Mouse (Mus musculus): ENCODE data around the gene Muc4. TPM values are rescaled to one million over a fixed set of nuclear protein-coding genes. Genes with fewer than 3 reads are reported as not detected.
A peak's percentile ranks its signal among the peaks of the same experiment; 100 is the strongest.

The Muc4 gene
- polyA plus RNA-seq, 1 experiment = 26.7 TPM

- no peak for DNase-seq (ENCODE audit: low read depth, low spot score)
These were observed 59.5 kb downstream of the Muc4 start for GRCm38 (mm10) chr16:32795177-32795576.

GRCm38 (mm10) chr16:32796676-32797425, 61.2 kb downstream of the Muc4 start:
- 75% methylated on average over 14 of the region's 14 CpGs for WGBS
- no peak for DNase-seq (ENCODE audit: low read depth, low spot score)

More at GRCm38 (mm10) chr16:32795177-32795576, 59.5 kb downstream of the Muc4 start:
- WGBS = 85% methylated on average over 1 of the region's 1 CpGs

- WGBS = 40% methylated on average over 3 of the region's 3 CpGs
- DNase-seq (ENCODE audit: low read depth, low spot score) = no peak
These were observed 61.7 kb downstream of the Muc4 start, which contains the start of gene Muc20 for GRCm38 (mm10) chr16:32797426-32797689. Muc20 (minus strand) TSS chr16:32797435.

- 10% methylated on average over 6 of the region's 6 CpGs for WGBS
- DNase-seq (ENCODE audit: low read depth, low spot score) = no peak
These were observed 67.7 kb downstream of the Muc4 start for GRCm38 (mm10) chr16:32803252-32803853.

GRCm38 (mm10) chr16:32803901-32804300, 68.2 kb downstream of the Muc4 start:
- no peak for DNase-seq (ENCODE audit: low read depth, low spot score)
- WGBS = 57% methylated on average over 5 of the region's 5 CpGs

GRCm38 (mm10) chr16:32805151-32805550, 69.5 kb downstream of the Muc4 start:
- no peak for DNase-seq (ENCODE audit: low read depth, low spot score)
- 49% methylated on average over 7 of the region's 7 CpGs for WGBS

- no peak for DNase-seq (ENCODE audit: low read depth, low spot score)
- WGBS = 57% methylated on average over 8 of the region's 8 CpGs
These were observed 71.9 kb downstream of the Muc4 start for GRCm38 (mm10) chr16:32807408-32808185.

GRCm38 (mm10) chr16:32810321-32810720, 74.6 kb downstream of the Muc4 start, which contains the start of gene Smbd1:
Smbd1 (minus strand) TSS chr16:32810477.
- 32% methylated on average over 4 of the region's 4 CpGs for WGBS
- no peak for DNase-seq (ENCODE audit: low read depth, low spot score)

- peak; percentile 66 for DNase-seq (ENCODE audit: low read depth, low spot score)
- 1% methylated on average over 9 of the region's 9 CpGs for WGBS
These were observed 77.2 kb downstream of the Muc4 start for GRCm38 (mm10) chr16:32812888-32813361.

- 54% methylated on average over 9 of the region's 9 CpGs for WGBS
- DNase-seq (ENCODE audit: low read depth, low spot score) = no peak
These were observed 77.7 kb downstream of the Muc4 start for GRCm38 (mm10) chr16:32813362-32813761.

GRCm38 (mm10) chr16:32813771-32814170, 78.1 kb downstream of the Muc4 start:
- no peak for DNase-seq (ENCODE audit: low read depth, low spot score)
- WGBS = 71% methylated on average over 3 of the region's 3 CpGs

GRCm38 (mm10) chr16:32814539-32814938, 78.9 kb downstream of the Muc4 start:
- WGBS = 8% methylated on average over 14 of the region's 14 CpGs
- DNase-seq (ENCODE audit: low read depth, low spot score) = no peak

GRCm38 (mm10) chr16:32815160-32815605, 79.5 kb downstream of the Muc4 start:
- 8% methylated on average over 6 of the region's 6 CpGs for WGBS
- DNase-seq (ENCODE audit: low read depth, low spot score) = no peak

GRCm38 (mm10) chr16:32818036-32818435, 82.3 kb downstream of the Muc4 start:
- DNase-seq (ENCODE audit: low read depth, low spot score) = no peak
- WGBS = 79% methylated on average over 4 of the region's 4 CpGs

- 68% methylated on average over 5 of the region's 5 CpGs for WGBS
These were observed 82.8 kb downstream of the Muc4 start for GRCm38 (mm10) chr16:32818441-32818840.

GRCm38 (mm10) chr16:32821772-32822449, 86.2 kb downstream of the Muc4 start:
- 55% methylated on average over 10 of the region's 10 CpGs for WGBS
- DNase-seq (ENCODE audit: low read depth, low spot score) = no peak

More at GRCm38 (mm10) chr16:32818441-32818840, 82.8 kb downstream of the Muc4 start:
- DNase-seq (ENCODE audit: low read depth, low spot score) = no peak

GRCm38 (mm10) chr16:32822450-32822827, 86.8 kb downstream of the Muc4 start:
- DNase-seq (ENCODE audit: low read depth, low spot score) = no peak
- WGBS = 64% methylated on average over 6 of the region's 6 CpGs

GRCm38 (mm10) chr16:32822881-32823280, 87.2 kb downstream of the Muc4 start:
- no peak for DNase-seq (ENCODE audit: low read depth, low spot score)
- 85% methylated on average over 5 of the region's 5 CpGs for WGBS

- WGBS = 84% methylated on average over 8 of the region's 8 CpGs
- no peak for DNase-seq (ENCODE audit: low read depth, low spot score)
These were observed 87.8 kb downstream of the Muc4 start for GRCm38 (mm10) chr16:32823487-32823886.

GRCm38 (mm10) chr16:32824061-32824460, 88.4 kb downstream of the Muc4 start:
- 94% methylated on average over 13 of the region's 13 CpGs for WGBS
- no peak for DNase-seq (ENCODE audit: low read depth, low spot score)
